Mouse (Mus musculus): ENCODE results near the gene Ahcy.

- TF ChIP-seq CTCF (IDR thresholded peaks at IDR 0.05; ENCODE audit: low read depth) (no peak), EP300 (IDR thresholded peaks at IDR 0.05; ENCODE audit: low read depth) (no peak)
Measured at GRCm38 (mm10) chr2:155032938-155033710, 41.2 kb downstream of the Ahcy start.
